Mouse (Mus musculus) erythroid progenitor cell, adult 5-6 weeks (primary cell): ENCODE measurements around the gene Nlgn2. TPM values are rescaled to one million over a fixed set of nuclear protein-coding genes. Genes with fewer than 3 reads are reported as not detected.
A peak's percentile ranks its signal among the peaks of the same experiment; 100 is the strongest.

Source experiments
- ATAC-seq: replicated peaks from 2 replicates; pipeline ENCODE4 v1.8.0; 2016; ENCODE audit warnings: moderate number of reproducible peaks, mild to moderate bottlenecking, moderate TSS enrichment, inconsistent platforms; ENCODE audit not compliant: poor library complexity, low FRiP score, severe bottlenecking
- total RNA-seq, 2 experiments: library from RNA; stranded (forward) in 1 of 2; stranded (reverse) in 1 of 2; fragments of 150-400 nt in 1 of 2; fragments of 186-747, 209-891 nt in 1 of 2; gene quantifications; 2 replicates each; pipeline versions ENCODE4 v1.2.3 to v1.2.4; 2015 to 2017; ENCODE audit warnings: low replicate concordance in 2 of 2

Gene Nlgn2
- total RNA-seq, 2 experiments from 2014 or later: 0.08 to 0.84 TPM

GRCm38 (mm10) chr11:69835326-69835965 lies 2.1 kb downstream of the Nlgn2 start:
- no peak for ATAC-seq

- peak; percentile 55 for ATAC-seq
Measured at GRCm38 (mm10) chr11:69834001-69834549, 3.5 kb downstream of the Nlgn2 start.

GRCm38 (mm10) chr11:69833554-69833953 lies 4.0 kb downstream of the Nlgn2 start:
- no peak for ATAC-seq

- no peak for ATAC-seq
Measured at GRCm38 (mm10) chr11:69828832-69829231, 8.8 kb downstream of the Nlgn2 start.

- ATAC-seq: no peak
Measured at GRCm38 (mm10) chr11:69823456-69823855, 14.1 kb downstream of the Nlgn2 start.

GRCm38 (mm10) chr11:69822080-69822479 lies 15.5 kb downstream of the Nlgn2 start, which contains the start of gene Spem1:
Spem1 (minus strand) TSS chr11:69822180.
- no peak for ATAC-seq

- ATAC-seq: no peak
Measured at GRCm38 (mm10) chr11:69818871-69819270, 18.7 kb downstream of the Nlgn2 start.

- ATAC-seq: no peak
Measured at GRCm38 (mm10) chr11:69818365-69818764, 19.2 kb downstream of the Nlgn2 start, which contains the start of gene Spem2. Spem2 (minus strand) TSS chr11:69818465.

GRCm38 (mm10) chr11:69816520-69816919 lies 21.1 kb downstream of the Nlgn2 start:
- no peak for ATAC-seq

GRCm38 (mm10) chr11:69815155-69815554 lies 22.4 kb downstream of the Nlgn2 start, which contains the start of gene Gm39566:
Gm39566 (minus strand) TSS chr11:69815298.
- ATAC-seq: no peak

GRCm38 (mm10) chr11:69810280-69810679 lies 27.3 kb downstream of the Nlgn2 start:
- ATAC-seq: no peak

GRCm38 (mm10) chr11:69807641-69808040 lies 29.9 kb downstream of the Nlgn2 start:
- no peak for ATAC-seq

GRCm38 (mm10) chr11:69806378-69806777 lies 31.2 kb downstream of the Nlgn2 start:
- no peak for ATAC-seq

GRCm38 (mm10) chr11:69804972-69805909 lies 32.3 kb downstream of the Nlgn2 start, which contains the start of gene Tmem102:
Tmem102 (minus strand) TSS chr11:69805624.
- no peak for ATAC-seq

GRCm38 (mm10) chr11:69804652-69804940 lies 33.0 kb downstream of the Nlgn2 start:
- ATAC-seq: no peak

GRCm38 (mm10) chr11:69803786-69804651 lies 33.6 kb downstream of the Nlgn2 start:
- ATAC-seq: 0 out of 2 replicates have a peak, but pooled peaks have one; percentile 49

- no peak for ATAC-seq
Measured at GRCm38 (mm10) chr11:69803328-69803727, 34.3 kb downstream of the Nlgn2 start.

GRCm38 (mm10) chr11:69802648-69803105 lies 34.9 kb downstream of the Nlgn2 start:
- ATAC-seq: no peak

GRCm38 (mm10) chr11:69801379-69801977 lies 36.1 kb downstream of the Nlgn2 start, which contains the start of gene Fgf11:
Fgf11 (minus strand) TSS chr11:69801857.
- no peak for ATAC-seq
